Mouse (Mus musculus) adrenal gland (tissue): ENCODE measurements around the gene Ppargc1a.

ENCODE experiments used
- intact Hi-C: fragments of 180-260 bp; cut with DNase I; formaldehyde crosslinking; loops from one replicate; pipeline ENCODE4 v1.15.1; 2025

Gene Ppargc1a

DNA sequence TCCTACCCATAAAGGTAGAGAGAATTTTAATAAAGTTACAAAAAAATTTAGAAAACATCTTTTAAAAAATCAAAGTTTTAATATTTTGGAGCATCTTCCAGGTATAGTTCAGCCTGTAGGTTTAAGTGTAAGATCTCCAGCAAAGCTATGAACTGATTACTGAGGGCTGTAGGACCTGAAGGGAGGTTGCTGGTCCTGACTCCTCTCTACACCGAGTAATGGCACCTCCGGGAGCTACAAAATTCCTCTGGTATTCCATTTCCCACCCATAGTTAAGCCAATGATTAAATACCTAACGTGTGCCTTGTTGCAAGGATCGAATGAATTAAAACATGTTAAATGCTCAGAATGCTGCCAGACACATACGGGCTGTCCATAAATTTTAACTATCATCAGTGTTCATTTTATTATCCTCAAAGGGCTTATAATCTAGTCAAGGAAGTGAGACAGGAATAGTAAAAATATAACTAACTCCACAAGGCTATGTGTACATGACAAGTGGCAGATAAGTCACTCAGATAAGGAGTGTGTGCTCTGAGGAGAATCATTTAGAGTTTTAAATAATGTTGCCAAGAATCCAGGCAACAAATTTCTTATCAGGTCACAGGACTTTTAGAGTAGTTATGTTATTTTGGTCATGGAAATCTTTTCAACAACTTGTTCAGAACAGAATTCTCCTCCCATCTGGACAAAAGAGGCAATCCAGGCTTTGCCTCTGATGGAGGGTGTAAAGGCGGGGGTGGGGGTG lies 49.9 kb downstream of the Ppargc1a start:
- intact Hi-C loops = no loop called here

- intact Hi-C loops = no loop called here
Measured at GRCm38 (mm10) chr5:51504654-51505053, 62.9 kb downstream of the Ppargc1a start.

DNA sequence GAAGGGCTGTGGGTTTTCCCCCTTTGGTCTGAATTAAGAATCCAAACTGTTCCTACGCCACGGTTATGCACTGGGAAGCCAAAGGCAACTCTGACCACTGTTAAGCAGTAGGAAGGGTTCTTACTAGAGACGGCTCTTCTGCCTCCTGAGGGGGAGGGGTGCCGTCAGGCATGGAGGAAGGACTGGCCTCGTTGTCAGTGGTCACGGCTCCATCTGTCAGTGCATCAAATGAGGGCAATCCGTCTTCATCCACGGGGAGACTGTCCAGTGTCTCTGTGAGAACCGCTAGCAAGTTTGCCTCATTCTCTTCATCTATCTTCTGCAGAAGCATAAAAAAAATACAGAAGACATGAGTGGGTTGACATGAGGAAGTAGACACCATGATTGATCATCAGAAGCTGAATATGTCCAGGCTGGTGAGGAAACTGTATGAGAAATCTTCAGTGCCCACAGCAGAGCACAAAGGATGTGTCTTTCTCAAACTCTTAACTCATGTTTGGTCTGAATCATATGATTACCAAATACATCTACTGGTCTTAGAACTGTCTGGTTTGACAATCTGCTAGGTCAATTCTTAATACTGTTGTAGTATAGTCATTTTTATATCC lies 69.5 kb downstream of the Ppargc1a start:
- intact Hi-C loops = no loop called here

- intact Hi-C loops = no loop called here
Measured at GRCm38 (mm10) chr5:51495446-51495845, 72.1 kb downstream of the Ppargc1a start.

DNA sequence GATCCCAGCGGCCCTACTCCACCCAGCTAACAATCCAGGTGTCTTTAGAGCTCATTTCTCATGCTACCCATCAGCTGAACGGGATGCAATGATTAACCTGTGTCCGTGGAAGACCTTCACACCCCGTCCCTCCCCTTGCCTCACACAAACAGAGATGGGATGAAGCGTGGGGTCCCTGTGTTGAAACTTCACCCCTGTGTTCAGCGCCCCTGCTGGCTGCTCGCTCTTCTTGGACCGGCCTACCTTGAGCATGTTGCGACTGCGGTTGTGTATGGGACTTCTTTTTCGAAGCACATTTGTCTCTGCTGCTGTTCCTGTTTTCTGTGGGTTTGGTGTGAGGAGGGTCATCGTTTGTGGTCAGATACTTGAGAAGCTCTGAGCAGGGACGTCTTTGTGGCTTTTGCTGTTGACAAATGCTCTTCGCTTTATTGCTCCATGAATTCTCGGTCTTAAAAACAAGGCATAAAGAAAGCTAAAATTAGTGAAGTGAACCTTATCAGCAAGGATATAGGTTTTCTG lies 73.1 kb downstream of the Ppargc1a start:
- intact Hi-C loops = no loop called here

- intact Hi-C loops = no loop called here
Measured at GRCm38 (mm10) chr5:51483768-51484167, 83.8 kb downstream of the Ppargc1a start.

- intact Hi-C loops = no loop called here
Measured at GRCm38 (mm10) chr5:51479859-51480258, 87.7 kb downstream of the Ppargc1a start.

DNA sequence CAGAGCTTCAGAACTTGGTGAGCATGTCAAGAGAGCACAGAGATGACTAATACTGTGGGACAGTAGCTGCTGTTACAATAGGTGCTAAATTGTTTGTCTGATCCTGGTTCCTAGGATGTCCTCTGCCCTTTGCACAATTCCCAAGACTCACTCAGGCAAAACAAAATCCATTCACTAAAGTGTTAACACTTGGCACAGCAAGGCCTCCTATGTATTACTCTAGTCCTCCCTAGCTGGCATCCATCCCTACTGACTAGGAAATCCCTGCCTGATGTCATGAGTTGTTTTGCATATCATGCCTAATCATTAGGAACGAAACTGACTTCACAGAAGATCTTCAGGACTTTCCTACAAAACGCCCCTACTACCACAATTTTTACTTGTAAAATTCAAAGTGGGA lies 88.1 kb downstream of the Ppargc1a start:
- intact Hi-C loops = no loop called here

DNA sequence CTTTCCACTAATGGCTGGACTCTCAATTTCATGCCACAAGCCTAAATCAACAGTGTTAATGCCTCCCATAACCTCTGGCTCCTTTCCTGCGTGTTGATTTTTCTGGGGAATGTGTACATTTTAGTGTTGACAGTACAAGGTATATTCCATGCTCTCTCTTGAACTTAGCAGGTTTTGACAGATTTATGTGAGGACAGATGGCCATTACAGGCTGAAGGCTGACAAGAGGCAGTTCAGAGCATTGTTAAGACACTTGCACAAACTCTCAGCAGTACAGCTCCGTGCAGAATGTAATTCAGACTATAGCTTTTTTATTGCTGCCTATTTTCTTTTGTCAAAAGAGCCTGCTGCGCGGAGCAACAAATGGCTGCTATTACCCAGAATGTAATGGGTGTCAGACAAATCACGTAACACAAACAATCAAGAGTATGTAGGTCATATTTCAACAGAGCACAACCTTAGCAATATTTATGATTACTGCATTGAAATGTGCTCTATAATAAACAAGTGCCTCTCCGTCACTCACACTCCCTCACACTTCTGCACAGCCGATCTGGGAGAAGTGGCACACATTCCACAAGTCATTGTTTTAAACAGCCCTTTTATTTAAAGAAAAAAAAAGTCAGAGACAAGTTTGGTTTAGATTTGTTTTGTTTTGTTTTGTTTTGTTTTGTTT lies 89.1 kb downstream of the Ppargc1a start:
- intact Hi-C loops = no loop called here

- intact Hi-C loops = no loop called here
Measured at GRCm38 (mm10) chr5:51477140-51477539, 90.4 kb downstream of the Ppargc1a start.

DNA sequence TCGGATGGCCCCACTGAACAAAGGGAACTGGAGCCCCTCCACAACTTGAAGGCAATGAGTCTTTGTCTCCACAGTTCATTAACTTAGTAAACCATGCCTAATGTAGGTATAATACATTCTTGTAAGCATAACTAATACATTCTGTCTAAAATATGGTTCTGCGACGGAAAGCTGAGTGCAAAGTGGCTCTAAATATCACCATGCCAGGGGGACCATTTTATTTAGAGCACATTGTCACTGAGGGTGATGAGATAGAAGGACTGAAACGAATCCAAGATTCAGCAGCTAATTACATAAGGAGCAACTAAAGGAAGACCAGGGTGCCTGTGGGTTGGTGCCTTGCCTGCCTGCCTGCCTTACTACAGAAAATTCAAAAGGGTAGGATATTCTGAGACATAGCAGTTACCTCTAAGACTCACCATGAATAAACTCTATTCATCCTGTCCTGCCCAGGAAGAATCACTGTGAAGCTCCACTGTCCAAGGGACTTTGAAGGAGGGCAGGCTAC lies 92.4 kb downstream of the Ppargc1a start:
- intact Hi-C loops = no loop called here

DNA sequence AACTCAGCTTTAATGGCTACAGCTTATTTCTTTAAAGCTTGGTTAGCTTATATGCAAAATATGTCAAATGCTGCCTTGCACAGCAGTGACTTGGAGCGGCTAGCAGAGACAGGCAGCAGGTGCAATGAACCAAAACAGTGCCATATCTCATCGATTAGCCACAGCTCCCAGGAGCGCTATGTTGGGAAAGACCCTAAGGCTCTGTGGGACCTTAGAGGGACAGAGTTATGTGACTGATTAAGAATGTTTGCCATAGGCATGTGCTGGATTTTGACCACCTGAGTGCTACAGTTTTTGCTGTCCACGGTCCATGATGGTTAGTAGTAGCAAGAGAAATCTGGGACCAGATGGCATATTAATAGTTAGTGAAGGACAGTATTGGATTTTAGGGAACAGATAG lies 95.9 kb downstream of the Ppargc1a start:
- intact Hi-C loops = no loop called here

DNA sequence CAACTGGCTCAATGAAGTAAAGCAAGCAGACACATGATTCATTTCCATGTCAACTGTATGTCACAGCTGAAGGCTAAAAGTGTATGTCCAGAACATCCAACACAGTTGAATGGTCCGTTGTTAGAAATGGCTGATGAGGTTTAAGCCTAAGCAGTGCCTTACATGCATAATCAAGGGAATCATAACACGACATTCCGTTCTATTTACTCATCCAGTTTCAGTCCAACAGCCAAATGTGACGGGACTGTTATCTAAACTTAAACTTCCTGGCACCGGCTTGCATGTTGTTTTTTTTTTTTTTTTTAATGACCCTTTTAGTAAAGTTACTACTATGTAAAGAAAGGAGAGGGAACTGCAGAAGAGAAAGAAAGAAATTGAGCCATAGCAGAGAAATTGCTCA lies 101.5 kb downstream of the Ppargc1a start:
- intact Hi-C loops = no loop called here

DNA sequence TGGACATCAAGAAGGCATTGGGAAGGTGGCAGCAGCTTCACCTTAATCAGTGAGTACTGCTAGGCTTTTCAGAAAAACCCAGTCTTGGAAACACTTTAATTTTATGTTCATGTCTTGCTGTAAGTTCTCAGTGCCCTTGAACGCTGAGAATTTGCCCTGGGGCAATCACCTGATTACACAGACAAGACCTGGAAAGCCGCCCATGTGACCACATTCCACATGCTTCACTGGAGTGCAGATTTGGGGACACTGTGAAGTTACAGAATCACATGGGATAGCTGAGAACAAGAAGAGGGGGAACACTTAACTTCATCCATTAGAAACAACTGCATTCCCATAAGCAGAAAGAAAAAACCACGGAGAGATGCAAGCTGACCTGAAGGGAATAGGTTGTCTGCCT lies 115.5 kb downstream of the Ppargc1a start:
- intact Hi-C loops = no loop called here

DNA sequence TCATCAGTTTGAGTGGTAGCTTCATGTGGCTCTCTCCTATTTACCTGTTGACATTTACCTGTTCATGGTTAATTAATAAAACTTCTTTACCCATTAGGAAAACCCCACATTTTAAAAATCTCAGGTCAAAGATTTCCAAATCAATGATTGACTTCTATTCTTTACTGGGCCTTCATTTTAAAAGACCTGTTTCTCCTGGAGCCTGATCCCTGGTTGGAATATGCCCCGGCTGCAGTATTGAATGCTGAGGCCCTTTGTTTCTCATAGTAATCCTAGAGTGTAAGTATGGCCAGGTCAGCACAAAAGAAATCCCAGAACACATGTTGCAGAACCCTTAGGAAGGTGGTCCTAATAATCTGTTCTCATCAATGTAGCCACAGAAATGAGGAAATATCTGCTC lies 119.9 kb downstream of the Ppargc1a start:
- intact Hi-C loops = no loop called here

DNA sequence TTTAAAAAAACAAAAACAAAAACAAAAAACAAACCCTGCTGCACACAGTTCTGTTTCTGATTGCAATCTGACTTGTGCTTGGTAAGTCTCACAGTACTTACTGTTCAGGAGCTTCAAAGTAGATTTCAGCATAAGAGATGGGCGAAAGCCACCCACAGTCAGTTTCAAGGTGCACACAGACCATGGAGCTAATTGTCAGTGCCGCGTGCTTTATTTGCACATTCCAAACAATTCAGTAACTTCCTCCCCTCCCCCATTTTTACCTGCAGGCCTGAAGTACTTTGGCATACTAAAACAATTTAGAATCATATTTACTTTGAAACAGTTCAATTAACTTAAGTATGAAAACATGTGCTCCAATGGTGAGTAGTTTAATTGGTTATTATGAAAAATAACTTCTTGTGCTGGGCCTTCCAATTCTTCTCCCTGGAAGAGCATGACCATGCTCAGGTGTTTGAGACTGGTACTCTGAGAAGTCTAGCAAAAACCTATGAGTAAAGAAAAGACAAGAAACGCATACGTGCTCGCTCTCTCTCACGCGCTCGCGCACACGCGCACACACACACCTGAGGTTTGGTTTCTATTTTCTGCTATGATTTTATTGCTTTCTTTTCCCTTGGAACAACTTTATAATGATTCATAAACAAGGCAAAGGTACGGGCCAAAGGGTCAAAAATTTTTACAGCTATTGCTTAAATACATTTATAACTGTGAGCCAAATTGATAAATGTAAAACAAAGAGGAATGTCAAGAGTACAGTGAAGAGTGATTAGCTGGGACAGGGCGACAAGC lies 121.0 kb downstream of the Ppargc1a start:
- intact Hi-C loops = no loop called here

DNA sequence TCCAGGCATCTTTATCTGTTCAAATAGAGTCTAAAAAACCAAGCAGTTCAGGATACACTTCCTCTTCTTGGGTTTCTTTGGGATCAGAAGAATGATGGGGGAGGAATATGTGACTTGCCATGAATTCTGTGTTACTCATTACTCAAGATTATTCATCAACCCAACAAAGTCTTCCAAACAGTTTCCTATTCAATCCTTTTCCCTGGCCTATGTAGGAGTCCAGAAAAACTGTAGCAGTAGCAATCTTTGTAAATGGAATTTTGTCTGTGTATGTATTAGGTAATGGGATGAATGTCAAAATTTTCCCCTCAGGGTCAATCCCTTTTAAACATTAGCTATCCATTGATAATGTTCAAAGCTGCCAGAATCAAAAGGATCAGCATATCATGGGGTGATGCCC lies 121.8 kb downstream of the Ppargc1a start:
- intact Hi-C loops = no loop called here

DNA sequence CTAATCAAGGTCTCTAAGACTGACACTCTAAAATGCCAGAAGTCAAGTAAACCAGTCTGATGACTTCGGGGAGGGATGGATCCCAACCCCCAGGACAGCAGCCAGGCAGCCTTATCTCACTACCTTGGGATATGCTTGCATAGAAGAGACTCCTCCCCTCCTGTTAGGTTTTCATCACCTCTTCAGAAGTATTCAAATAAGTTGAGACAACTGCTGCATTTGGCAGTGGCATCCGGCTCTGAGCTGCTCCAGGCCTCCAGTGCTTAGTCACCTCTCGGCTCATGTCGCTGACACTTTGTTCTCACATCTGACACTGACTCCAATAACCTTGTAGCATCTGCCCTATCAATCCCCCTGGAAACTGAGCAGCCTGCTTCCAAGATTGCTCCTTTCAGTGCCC lies 127.8 kb downstream of the Ppargc1a start:
- intact Hi-C loops = no loop called here

GRCm38 (mm10) chr5:51433905-51434304 lies 133.6 kb downstream of the Ppargc1a start:
- intact Hi-C loops = no loop called here

GRCm38 (mm10) chr5:51432532-51432931 lies 135.0 kb downstream of the Ppargc1a start:
- intact Hi-C loops = no loop called here

DNA sequence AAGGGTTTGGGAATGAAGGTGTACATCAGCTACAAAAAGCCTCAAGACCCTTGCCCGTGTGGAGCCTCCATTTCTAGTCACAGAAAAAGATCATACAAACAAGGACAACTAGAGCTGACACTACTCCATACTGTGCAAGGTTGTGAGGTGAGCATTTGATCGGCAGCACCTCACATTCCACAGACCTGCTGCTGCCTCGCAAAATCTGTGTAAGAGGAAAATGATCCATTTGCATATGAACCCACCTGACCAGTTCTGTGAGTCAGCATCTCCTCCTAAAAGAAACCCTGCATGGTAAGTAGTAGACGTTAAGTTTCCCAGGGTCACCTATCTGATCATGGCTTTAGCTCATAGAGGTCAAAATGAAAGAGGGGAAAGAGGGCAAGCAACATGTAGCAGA lies 135.5 kb downstream of the Ppargc1a start:
- intact Hi-C loops = no loop called here
